Mouse (Mus musculus) ES-E14 (cell line): ENCODE measurements at regions not wholly inside any gene's neighbourhood (a gene's known extent, or its start where the extent isn't known, plus 50 kb on each side); places are given as distances from the start of the nearest gene placed in this dataset.

Experiments
- MAFK ChIP-seq: IDR thresholded peaks from 2 replicates; pipeline ENCODE4 v1.6.1; 2014; ENCODE audit warnings: mild to moderate bottlenecking, low read depth, low read length, inconsistent platforms; ENCODE audit not compliant: insufficient read depth
- ZNF384 ChIP-seq: IDR thresholded peaks from 2 replicates; pipeline ENCODE4 v1.6.1; 2012; ENCODE audit warnings: low read depth, low read length, inconsistent platforms

- TF ChIP-seq MAFK (no peak), ZNF384 (no peak)
Observed at GRCm38 (mm10) chr1:177620501-177621099, 109.0 kb upstream of the 1700016C15Rik start.
